Mouse (Mus musculus) heart, postnatal 25 days (tissue): ENCODE data around the gene Galntl6. TPM values are rescaled to one million over a fixed set of nuclear protein-coding genes. Genes with fewer than 3 reads are reported as not detected.

Experiments used
- DNase-seq: peaks from one replicate; pipeline ENCODE4 v3.0.0; 2022; ENCODE audit warnings: low spot score
- intact Hi-C: fragments of 180-260 bp; cut with DNase I; formaldehyde crosslinking; loops from one replicate; pipeline ENCODE4 v1.15.1; 2025
- total RNA-seq, 2 experiments: library from RNA; stranded (reverse); gene quantifications; 2 replicates each; pipeline ENCODE4 v1.2.3; 2021

The Galntl6 gene
- total RNA-seq, 2 experiments from 2014 or later, result not detected

DNA sequence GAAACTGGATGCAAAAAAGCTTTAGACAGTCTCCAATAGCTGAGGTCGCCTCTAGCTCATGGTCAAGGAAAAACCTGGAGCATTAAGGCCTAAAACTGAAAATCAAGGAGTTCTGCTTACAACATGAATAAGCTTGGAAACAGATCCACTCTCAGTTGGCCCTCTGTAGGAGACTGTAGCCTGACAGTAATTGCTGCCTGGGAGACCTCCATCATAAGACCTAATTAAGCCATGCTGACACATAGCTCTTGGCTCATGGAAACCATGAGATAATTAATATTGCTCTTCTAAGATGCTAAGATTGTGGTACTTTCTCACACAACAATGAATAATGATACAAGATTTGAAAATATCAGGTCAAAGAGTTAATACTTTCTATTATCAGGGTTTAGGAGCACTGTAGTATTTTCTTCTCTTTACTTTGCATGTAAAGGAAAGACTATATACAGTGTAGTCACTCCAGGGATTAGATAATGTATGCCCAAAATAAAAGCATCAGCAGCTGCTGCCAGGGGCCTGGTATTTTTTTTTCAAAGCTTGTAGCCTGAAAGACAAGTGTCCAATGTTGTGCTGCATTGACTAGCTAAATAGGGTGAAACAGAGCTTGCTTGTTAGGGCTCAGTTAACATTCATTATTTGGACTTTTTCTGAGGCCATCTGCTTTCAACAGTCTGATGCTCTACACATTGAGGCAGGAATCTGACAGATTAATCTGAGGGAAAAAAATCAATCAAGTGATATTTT is 922.8 kb downstream of the Galntl6 start:
- intact Hi-C loops, result no loop called here
- DNase-seq, result no peak

GRCm38 (mm10) chr8:57977372-57977771 is 935.1 kb downstream of the Galntl6 start:
- intact Hi-C loops, result no loop called here
- no peak for DNase-seq

DNA sequence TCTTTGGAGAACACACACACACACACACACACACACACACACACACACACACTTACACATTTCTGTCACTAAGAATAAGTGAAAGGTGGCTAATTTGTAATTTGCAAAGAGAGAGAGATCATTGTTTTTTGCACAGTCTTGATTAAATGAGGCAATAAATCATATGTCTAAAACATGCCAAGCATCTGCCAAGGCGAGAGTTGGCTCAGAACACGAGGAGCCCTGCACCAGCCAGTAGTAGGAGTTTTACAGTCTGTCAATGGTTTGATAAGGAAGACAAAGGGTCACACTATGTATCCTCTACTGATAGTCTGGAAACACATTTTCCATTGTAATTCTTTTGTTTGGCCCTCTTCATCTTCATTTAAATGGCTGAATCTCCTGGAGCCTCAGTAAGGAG is 938.3 kb downstream of the Galntl6 start:
- intact Hi-C loops, result no loop called here
- no peak for DNase-seq

GRCm38 (mm10) chr8:57972832-57973231 is 939.6 kb downstream of the Galntl6 start:
- intact Hi-C loops, result no loop called here

DNA sequence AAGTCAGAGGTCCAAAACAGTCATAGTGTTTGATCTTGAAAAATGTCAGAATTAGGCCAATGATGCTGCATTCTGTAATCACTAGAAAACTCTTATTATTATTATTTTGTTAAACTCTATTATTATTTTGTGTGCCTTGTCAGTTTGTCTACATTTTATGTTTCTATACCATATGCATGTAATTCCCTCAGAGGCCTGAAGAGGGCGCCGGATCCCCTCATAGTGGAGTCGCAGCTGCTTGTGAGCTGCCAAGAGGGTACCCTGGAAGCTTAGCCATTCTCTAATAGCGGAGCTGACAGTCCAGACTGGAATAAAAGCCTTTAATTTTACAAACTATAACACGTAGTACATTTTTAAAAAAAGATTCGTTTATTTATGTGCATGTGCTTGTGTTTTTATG is 945.8 kb downstream of the Galntl6 start:
- DNase-seq, result no peak
- intact Hi-C loops, result no loop called here

More at GRCm38 (mm10) chr8:57972832-57973231, 939.6 kb downstream of the Galntl6 start:
- no peak for DNase-seq

- DNase-seq, result no peak
- intact Hi-C loops, result no loop called here
Measured at GRCm38 (mm10) chr8:57965508-57965907, 946.9 kb downstream of the Galntl6 start.

DNA sequence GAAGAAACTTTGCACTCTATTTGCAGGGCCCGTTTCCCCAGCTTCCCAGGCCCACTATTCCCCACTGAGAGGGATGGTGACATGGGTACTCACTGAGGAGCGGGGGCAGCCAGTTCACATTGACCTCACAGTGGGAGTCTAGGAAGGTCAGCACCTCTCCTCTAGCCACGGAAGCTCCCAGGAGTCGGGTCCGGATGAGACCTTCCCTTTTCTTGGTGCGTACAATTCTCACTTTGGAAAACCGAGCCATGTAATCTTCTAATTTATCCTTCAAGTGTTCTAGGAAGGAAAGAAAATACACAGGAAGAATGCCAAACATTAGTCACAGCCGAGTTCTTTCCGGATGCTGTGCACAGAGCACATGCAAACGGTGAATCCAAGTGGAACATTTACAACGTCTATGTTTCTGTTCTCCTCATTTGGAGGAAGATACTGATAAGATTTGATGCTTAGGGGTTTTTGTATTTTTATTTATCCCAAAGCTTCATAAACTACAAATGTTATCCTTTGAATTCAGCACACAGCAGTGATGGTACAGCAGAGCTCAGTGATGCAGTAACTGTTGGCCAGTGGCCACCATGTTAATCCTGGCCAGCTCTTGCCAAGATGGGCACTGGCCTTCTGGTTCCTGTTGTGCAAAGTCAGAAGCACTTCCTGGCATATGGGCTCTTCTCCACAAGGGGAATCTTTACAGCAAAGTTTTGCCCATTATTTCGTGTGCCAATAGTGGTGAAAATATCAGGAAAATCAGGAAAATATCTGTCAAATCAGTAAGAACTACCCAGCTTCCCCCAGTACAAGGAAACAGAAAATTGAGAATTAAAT is 949.9 kb downstream of the Galntl6 start:
- no peak for DNase-seq
- intact Hi-C loops, result no loop called here

GRCm38 (mm10) chr8:57959136-57959535 is 953.3 kb downstream of the Galntl6 start:
- no peak for DNase-seq

GRCm38 (mm10) chr8:57958121-57958901 is 954.1 kb downstream of the Galntl6 start:
- no peak for DNase-seq

More at GRCm38 (mm10) chr8:57959136-57959535, 953.3 kb downstream of the Galntl6 start:
- intact Hi-C loops, result no loop called here

GRCm38 (mm10) chr8:57955501-57955900 is 956.9 kb downstream of the Galntl6 start:
- intact Hi-C loops, result no loop called here
- no peak for DNase-seq

More at GRCm38 (mm10) chr8:57958121-57958901, 954.1 kb downstream of the Galntl6 start:
- intact Hi-C loops, result no loop called here

DNA sequence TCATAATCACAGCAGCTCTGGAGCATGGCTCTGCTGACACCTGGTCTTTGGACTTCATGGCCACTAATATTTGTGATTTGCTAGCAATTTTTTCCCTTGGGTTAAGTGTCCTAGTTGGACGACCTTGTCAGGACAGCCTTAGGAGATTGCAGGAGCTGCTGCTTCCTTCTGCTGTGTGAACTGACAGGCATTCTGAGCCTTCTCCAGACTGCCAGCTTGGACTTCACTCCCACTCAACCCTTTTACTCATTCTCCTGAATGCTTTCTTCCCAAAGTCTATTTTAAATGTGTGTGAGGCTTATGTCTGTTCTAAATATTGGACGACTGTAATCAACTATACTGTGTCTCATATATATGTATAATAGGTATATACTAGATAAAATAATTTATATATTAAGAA is 971.3 kb downstream of the Galntl6 start:
- DNase-seq, result no peak
- intact Hi-C loops, result no loop called here

- intact Hi-C loops, result no loop called here
Measured at GRCm38 (mm10) chr8:57939856-57940420, 972.5 kb downstream of the Galntl6 start.

DNA sequence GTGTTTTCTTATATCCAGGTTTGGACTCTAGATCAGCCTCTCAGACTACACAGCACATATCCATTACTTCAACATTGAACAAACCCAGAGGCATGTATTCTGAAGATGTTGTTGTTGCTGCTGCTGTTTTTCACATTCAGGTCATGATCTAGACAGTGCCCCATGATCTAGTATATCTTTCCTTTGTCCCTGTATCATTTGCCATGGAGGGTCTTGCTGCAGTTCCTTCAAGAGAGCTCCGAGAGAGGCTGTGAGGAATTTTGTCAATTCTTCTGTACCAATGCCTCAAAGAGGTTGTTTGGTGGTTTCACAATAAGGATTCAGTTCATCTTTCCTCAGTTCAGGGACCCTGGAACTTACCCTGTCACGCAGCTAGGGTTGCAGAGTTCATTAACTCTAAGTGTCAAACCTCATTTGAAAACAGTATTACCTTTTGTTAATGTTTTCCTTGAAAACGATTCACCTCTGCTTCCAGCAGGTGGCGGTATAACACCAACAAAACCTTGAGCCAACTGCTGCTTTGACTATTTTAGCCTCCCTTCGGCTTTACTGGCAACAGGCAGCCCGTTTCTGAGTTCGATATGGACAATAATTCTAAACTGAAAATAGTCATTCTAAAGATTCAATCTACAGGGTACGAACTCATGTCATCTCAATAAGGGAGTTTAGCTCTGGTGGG is 973.1 kb downstream of the Galntl6 start:
- DNase-seq, result no peak

More at GRCm38 (mm10) chr8:57939856-57940420, 972.5 kb downstream of the Galntl6 start:
- no peak for DNase-seq

GRCm38 (mm10) chr8:57927074-57927473 is 985.4 kb downstream of the Galntl6 start:
- intact Hi-C loops, result no loop called here
- no peak for DNase-seq

More for the DNA sequence above, 973.1 kb downstream of the Galntl6 start:
- intact Hi-C loops, result no loop called here

GRCm38 (mm10) chr8:57923556-57923955 is 988.9 kb downstream of the Galntl6 start:
- no peak for DNase-seq
- intact Hi-C loops, result no loop called here

- intact Hi-C loops, result no loop called here
- no peak for DNase-seq
Measured at GRCm38 (mm10) chr8:57923130-57923529, 989.3 kb downstream of the Galntl6 start.

GRCm38 (mm10) chr8:57922214-57923070 is 990.0 kb downstream of the Galntl6 start:
- DNase-seq, result no peak
- intact Hi-C loops, result no loop called here

DNA sequence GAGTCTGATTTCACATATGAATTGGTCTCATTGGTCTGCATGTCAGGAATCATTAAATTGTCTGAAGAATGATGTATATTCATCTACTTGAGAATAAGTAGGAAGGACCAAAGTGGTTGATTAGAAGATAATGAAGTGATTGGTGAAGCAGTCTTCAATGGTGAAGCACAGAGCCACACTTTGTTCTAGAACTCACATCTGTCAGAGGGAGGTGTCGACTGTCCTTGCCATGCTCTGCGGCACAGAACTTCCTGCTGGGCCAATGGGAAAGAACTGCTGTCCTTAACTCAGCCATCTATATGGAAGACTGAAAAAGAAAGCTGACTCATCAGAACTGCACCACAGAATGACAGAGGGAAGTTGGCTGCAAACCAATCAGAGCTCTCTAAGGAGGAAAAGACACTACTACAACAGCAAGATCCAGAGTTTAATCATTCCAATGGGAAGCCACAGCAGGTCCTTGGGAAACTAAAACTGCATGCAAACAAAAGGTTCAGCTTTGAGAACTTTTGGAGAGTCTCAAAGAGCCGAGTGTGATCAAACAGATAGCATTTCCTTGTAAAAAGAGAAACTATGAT is 992.0 kb downstream of the Galntl6 start:
- intact Hi-C loops, result no loop called here
- DNase-seq, result no peak
